Mouse (Mus musculus) monocyte, adult 2 months (primary cell): ENCODE measurements around the gene Anxa6.
A peak's percentile ranks its signal among the peaks of the same experiment; 100 is the strongest.

ENCODE experiments used
- DNase-seq, 2 experiments: peaks; one replicate each; pipeline ENCODE4 v3.0.0; 2022; ENCODE audit warnings: low spot score in 2 of 2, low read depth in 1 of 2

The Anxa6 gene

GRCm38 (mm10) chr11:55031211-55031990, 1.8 kb downstream of the Anxa6 start:
- DNase-seq: no peak

GRCm38 (mm10) chr11:55028509-55028908, 4.7 kb downstream of the Anxa6 start:
- no peak for DNase-seq

- no peak for DNase-seq
These were observed 5.9 kb downstream of the Anxa6 start for GRCm38 (mm10) chr11:55027204-55027855.

GRCm38 (mm10) chr11:55025896-55026295, 7.3 kb downstream of the Anxa6 start:
- DNase-seq: no peak

- no peak for DNase-seq
These were observed 9.7 kb downstream of the Anxa6 start for GRCm38 (mm10) chr11:55023583-55023982.

GRCm38 (mm10) chr11:55023049-55023564, 10.1 kb downstream of the Anxa6 start:
- DNase-seq: peak; percentile 33 to 67

GRCm38 (mm10) chr11:55022508-55022907, 10.7 kb downstream of the Anxa6 start:
- DNase-seq: no peak

- DNase-seq: no peak
These were observed 11.4 kb downstream of the Anxa6 start for GRCm38 (mm10) chr11:55021859-55022258.

GRCm38 (mm10) chr11:55021458-55021857, 11.8 kb downstream of the Anxa6 start:
- DNase-seq: no peak

GRCm38 (mm10) chr11:55019711-55020110, 13.5 kb downstream of the Anxa6 start:
- DNase-seq: no peak

GRCm38 (mm10) chr11:55018034-55018433, 15.2 kb downstream of the Anxa6 start:
- no peak for DNase-seq

GRCm38 (mm10) chr11:55017201-55017600, 16.0 kb downstream of the Anxa6 start:
- no peak for DNase-seq

GRCm38 (mm10) chr11:55016758-55017157, 16.5 kb downstream of the Anxa6 start:
- no peak for DNase-seq

- DNase-seq: no peak
These were observed 17.4 kb downstream of the Anxa6 start for GRCm38 (mm10) chr11:55015831-55016241.

- no peak for DNase-seq
These were observed 18.0 kb downstream of the Anxa6 start for GRCm38 (mm10) chr11:55015264-55015663.

- DNase-seq: no peak
These were observed 19.4 kb downstream of the Anxa6 start for GRCm38 (mm10) chr11:55013802-55014201.

- DNase-seq: peak; percentile 48 to 56
These were observed 20.4 kb downstream of the Anxa6 start for GRCm38 (mm10) chr11:55012551-55013521.

GRCm38 (mm10) chr11:55011440-55011839, 21.8 kb downstream of the Anxa6 start:
- no peak for DNase-seq

GRCm38 (mm10) chr11:55008230-55008629, 25.0 kb downstream of the Anxa6 start:
- peak; percentile 46 to 58 for DNase-seq

- no peak for DNase-seq
These were observed 27.6 kb downstream of the Anxa6 start for GRCm38 (mm10) chr11:55005684-55006083.

- DNase-seq: no peak
These were observed 28.2 kb downstream of the Anxa6 start for GRCm38 (mm10) chr11:55004970-55005502.
